Mouse (Mus musculus) thymus, adult 18-20 months (tissue): ENCODE results near the gene Olfr665.
"Not testable (repeated sequence)": the region's sequence is repeated elsewhere in the genome, so short reads cannot be mapped to it uniquely, and the experiment has no call there.

ENCODE experiments used
- DNase-seq, 2 experiments: peaks; one replicate each; pipeline ENCODE4 v3.0.0; 2022; ENCODE audit warnings: mixed read lengths in 2 of 2

Olfr665 gene

DNA sequence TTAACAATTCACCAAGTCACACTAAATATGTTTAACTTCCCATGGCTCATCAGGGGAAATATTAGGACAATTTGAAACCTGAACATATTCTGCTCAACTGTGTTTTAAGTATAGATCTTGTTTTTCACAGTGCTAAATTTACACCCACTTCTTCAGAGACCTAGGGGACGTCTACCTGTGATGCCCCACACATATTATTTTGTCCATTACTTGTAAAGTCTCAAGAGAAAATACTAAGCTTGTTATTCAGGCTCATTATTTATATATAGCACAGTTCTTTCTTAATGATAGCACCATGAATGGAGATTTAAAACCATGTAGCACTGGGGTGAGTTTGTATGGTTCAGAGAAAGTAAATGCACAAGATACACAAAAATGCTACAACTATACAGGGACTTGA lies at the start of gene Olfr665:
Olfr665 (plus strand) TSS at position 301 of the 400 bp plus-strand sequence.
- no peak for DNase-seq

GRCm38 (mm10) chr7:104842503-104842902 lies 35.3 kb upstream of the Olfr665 start, which contains the start of gene Usp17lb:
TSS of gene Usp17lb (minus strand) at chr7:104842603.
- DNase-seq = no peak

- DNase-seq = no peak
Observed at GRCm38 (mm10) chr7:104843731-104844287, 34.0 kb upstream of the Olfr665 start.

DNA sequence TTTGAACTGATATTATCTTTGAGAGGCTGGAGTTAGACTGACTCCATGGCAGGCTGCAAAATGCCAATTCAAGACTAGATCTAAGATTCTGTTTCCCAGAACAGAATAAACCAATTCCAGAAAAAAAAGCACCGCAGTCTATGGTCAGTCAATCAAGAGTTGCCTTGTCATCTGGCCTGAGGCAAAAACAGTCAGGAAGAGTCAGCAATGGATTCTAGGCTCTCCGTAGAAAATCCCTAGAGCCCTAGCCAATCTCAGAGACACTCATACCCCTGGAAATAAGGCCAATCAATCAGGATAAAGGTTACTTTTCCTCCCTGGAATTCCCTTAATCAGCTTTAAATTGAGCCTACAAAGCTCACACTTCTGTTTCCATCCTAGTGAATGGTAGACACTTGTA lies 26.3 kb upstream of the Olfr665 start:
- not testable (repeated sequence) for DNase-seq

- DNase-seq = no peak
Observed at GRCm38 (mm10) chr7:104855248-104855750, 22.5 kb upstream of the Olfr665 start.

- not testable (repeated sequence) for DNase-seq
Observed at GRCm38 (mm10) chr7:104856709-104857108, 21.1 kb upstream of the Olfr665 start, which contains the start of gene Usp17la. TSS of gene Usp17la (plus strand) at chr7:104857009.

DNA sequence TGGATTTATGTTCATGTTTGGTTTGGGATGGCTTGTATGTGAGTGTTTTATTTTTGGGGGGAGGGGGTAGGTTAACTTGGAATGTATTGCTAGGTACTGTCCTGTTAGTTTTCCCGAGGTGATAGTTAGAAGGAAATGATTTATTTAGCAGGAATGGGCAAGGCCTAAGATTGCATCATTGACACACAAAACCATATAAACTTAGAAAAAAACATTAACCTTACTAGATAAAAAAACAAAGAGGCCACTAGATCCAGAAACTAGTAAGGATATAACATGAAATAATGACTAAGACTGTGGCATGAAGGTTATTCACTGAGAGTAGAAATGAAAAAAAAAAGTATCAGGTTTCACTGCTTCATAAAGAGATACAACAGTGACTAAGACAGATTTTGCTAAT lies 20.1 kb upstream of the Olfr665 start:
- no peak for DNase-seq

DNA sequence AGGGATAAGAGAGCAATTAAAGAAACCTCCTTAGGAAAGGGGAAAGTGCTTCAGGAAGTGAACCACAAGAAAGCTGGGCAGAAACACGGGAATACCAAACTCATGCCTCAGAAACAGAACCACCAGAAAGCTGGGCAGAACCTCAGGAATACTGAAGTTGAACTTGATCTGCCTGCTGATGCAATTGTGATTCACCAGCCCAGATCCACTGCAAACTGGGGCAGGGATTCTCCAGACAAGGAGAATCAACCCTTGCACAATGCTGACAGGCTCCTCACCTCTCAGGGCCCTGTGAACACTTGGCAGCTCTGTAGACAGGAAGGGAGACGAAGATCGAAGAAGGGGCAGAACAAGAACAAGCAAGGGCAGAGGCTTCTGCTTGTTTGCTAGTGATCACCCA lies 16.4 kb upstream of the Olfr665 start:
- no peak for DNase-seq

DNA sequence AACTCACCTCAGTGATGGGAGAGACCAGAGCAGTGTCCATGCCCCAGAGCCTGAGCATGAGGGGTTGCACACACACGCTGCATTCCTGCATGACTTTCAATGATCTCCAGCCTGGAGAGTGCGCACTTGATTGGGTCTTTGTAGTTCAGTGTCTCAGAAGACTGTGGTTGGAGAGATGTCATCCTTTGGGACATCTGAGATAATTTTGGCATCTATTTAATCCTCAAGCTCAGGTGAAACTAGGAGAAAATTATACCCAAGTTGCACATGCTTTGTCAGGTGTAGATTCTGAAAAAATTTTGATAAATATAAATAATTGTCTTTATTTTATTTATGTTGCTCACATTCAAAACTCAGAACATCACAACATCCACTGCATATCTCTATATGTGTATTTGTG lies 18.0 kb downstream of the Olfr665 start, which contains the start of gene Olfr666:
Olfr666 (minus strand) TSS at position 101 of the 400 bp plus-strand sequence.
- DNase-seq = no peak

DNA sequence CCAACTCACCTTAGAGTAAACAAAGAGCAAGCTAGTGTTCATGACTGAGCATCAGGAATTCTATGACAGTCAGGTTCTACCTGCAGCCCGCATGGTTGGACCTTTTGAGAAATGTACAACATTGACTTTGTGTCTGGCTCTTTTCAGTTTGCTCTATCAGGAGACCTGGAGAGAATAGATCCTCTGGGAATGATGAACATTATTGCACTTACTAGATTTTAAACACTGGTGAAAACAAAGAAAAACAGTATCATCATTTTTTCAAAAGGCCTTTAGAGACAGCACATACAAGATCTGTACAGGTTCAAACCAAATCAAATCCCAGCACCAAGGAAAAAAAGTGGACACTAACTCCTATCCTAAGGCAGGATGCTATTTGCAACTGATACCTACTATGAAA lies 43.6 kb downstream of the Olfr665 start, which contains the start of gene Olfr667:
Olfr667 (minus strand) TSS at position 101 of the 400 bp plus-strand sequence.
- DNase-seq = no peak

GRCm38 (mm10) chr7:104927957-104928356 lies 50.1 kb downstream of the Olfr665 start, which contains the start of gene Olfr668:
TSS of gene Olfr668 (minus strand) at chr7:104928057.
- DNase-seq = no peak
